Mouse (Mus musculus): ENCODE data around the gene Epb41. TPM values are rescaled to one million over a fixed set of nuclear protein-coding genes. Genes with fewer than 3 reads are reported as not detected.

Gene Epb41
- polyA plus RNA-seq, 1 experiment = 94.1 TPM

DNA sequence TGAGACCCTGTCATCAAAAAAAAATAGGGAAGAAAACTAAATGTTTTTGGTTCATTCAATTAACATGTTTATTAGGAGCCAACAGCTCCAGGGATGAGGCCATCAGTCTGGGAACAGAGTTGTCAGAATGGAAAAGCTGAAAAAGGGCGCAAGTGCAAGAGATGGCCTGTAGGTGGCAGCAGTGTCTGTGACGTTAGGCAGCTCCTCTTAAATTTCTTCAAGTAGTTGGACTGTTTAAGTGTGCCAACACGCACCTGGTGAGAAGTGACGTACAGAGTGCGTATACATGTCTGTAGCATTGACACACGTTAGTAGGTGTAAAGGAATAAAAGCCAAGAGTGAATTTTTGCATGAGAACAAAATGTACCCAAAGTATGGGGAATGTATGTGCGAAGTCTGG, 13.8 kb upstream of the Epb41 start:
- Histone ChIP-seq H3K4me3 (ENCODE audit: extremely low read depth, insufficient read depth, insufficient read length) (no peak overlapping the region), H3K27ac (ENCODE audit: insufficient read depth, low read length) (no peak overlapping the region), H3K36me3 (ENCODE audit: control insufficient read depth, insufficient read depth, low read length) (no peaks in the 10 kb centered on the region), H3K4me1 (ENCODE audit: control insufficient read depth, insufficient read depth, insufficient read length) (no peaks in the 10 kb centered on the region), H3K27me3 (ENCODE audit: control insufficient read depth, insufficient read depth, low read length) (no peaks in the 10 kb centered on the region; the same call in 1 of the 2 replicates)
- TF ChIP-seq POLR2A (IDR thresholded peaks at IDR 0.05; ENCODE audit: low read depth, low read length) (no peak), CTCF (IDR thresholded peaks at IDR 0.05; ENCODE audit: extremely low read depth, insufficient read depth, insufficient read length, insufficient replicate concordance) (peak; percentile 80; the same call in 1 of the 2 replicates)
- peak; percentile 33 to 40 for DNase-seq (ENCODE audit: low read depth in 1 of 2, low spot score in 2 of 2)
- 15% methylated on average over 7 of the region's 7 CpGs for WGBS

DNA sequence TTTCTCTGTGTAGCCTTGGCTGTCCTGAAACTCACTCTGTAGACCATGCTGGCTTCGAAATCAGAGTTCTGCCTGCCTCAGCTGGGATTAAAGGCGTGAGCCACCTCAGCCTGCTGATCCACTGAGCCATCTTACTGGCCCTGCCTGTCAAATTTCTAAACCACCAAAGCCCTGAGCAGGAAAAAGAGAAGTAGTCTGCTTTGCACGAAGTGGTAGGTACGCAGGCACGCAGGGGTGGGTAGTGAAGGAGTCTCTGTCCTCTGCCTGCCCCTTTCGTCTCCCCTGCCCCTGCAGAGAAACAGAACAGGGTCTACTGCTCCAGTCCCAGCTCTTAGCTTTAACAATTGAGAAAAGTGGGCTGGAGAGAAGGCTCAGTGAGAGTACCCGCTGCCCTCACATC, 10.0 kb upstream of the Epb41 start:
- Histone ChIP-seq H3K27me3 (ENCODE audit: control insufficient read depth, insufficient read depth, low read length) (no peaks in the 10 kb centered on the region; the same call in 1 of the 2 replicates), H3K4me3 (ENCODE audit: extremely low read depth, insufficient read depth, insufficient read length) (no peak overlapping the region), H3K4me1 (ENCODE audit: control insufficient read depth, insufficient read depth, insufficient read length) (no peaks in the 10 kb centered on the region), H3K36me3 (ENCODE audit: control insufficient read depth, insufficient read depth, low read length) (no peaks in the 10 kb centered on the region), H3K27ac (ENCODE audit: insufficient read depth, low read length) (no peak overlapping the region)
- DNase-seq (ENCODE audit: low read depth in 1 of 2, low spot score in 2 of 2) = peak in 1 of 2 experiments; percentile 39
- TF ChIP-seq POLR2A (IDR thresholded peaks at IDR 0.05; ENCODE audit: low read depth, low read length) = no peak
- no peak for TF ChIP-seq CTCF (IDR thresholded peaks at IDR 0.05; ENCODE audit: extremely low read depth, insufficient read depth, insufficient read length, insufficient replicate concordance)
- WGBS = 27% methylated on average over 7 of the region's 7 CpGs

DNA sequence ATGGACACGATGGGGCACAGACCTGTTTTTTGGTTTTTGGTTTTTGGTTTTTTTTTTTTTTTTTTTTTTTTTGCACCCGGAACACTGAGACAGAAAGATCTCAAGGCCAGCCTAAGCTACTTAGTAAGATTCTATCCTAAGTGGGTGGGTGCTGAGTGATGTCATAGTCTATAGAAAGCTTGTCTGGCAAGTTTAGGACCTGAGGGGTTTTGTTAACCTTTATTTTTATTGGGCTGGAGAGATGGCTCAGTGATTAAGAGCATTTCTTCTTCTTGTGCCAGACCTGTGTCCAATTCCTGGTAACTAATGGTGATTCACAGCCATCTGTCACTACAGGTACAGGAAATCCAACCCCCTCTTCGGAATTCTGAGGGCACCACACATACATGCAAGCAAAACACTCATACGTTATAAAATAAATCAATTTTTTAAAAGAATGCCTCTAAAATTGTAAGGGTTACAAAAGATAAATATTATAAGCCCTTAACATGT, 5.4 kb upstream of the Epb41 start:
- H3K4me3 ChIP-seq (ENCODE audit: extremely low read depth, insufficient read depth, insufficient read length) = no peak overlapping the region
- no peak for DNase-seq (ENCODE audit: low read depth in 1 of 2, low spot score in 2 of 2)
- H3K4me1 ChIP-seq (ENCODE audit: control insufficient read depth, insufficient read depth, insufficient read length) = no peaks in the 10 kb centered on the region
- TF ChIP-seq CTCF (IDR thresholded peaks at IDR 0.05; ENCODE audit: extremely low read depth, insufficient read depth, insufficient read length, insufficient replicate concordance) (no peak), POLR2A (IDR thresholded peaks at IDR 0.05; ENCODE audit: low read depth, low read length) (no peak)
- no peaks in the 10 kb centered on the region; the same call in 1 of the 2 replicates for H3K27me3 ChIP-seq (ENCODE audit: control insufficient read depth, insufficient read depth, low read length)
- H3K27ac ChIP-seq (ENCODE audit: insufficient read depth, low read length) = no peak overlapping the region
- no peaks in the 10 kb centered on the region for H3K36me3 ChIP-seq (ENCODE audit: control insufficient read depth, insufficient read depth, low read length)
- whole genome bisulfite sequencing = 73% methylated on average over 4 of the region's 4 CpGs

DNA sequence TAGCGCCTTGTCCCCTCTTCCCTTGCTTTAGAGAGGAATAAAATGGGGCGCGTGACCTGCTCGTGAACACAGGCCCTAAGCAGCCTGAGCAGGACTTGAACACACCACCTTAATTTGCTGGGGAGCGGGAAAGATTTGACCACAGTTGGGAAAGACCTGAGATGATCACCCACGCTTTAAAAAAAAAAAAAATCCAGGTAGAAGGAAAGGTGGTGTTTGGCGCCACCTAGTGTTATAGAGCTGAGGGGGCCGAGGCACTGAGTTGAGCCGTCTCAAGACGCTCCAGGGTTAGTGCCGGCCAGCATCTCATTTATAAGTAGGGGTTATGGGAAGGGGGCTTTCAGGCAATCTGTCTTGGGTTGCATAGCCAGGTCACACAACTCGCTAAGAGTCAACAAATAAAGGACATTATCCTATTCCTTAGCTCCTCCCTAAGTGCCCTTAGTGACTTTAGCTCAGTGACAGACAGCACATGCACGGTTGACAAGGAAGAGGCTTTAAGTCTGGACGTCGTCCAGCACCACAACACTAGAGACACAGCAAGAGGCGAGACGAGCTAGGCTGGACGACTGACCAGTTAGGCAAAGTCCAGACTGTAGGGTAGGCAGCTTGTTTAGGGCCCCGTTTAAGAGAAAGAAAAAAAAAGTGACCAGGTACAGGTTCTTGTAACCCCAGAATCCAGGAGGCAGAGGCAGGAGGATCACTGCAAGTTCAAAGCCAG, 4.6 kb upstream of the Epb41 start:
- Histone ChIP-seq H3K27me3 (ENCODE audit: control insufficient read depth, insufficient read depth, low read length) (no peaks in the 10 kb centered on the region; the same call in none of the 2 replicates), H3K36me3 (ENCODE audit: control insufficient read depth, insufficient read depth, low read length) (no peaks in the 10 kb centered on the region), H3K4me1 (ENCODE audit: control insufficient read depth, insufficient read depth, insufficient read length) (no peaks in the 10 kb centered on the region), H3K27ac (ENCODE audit: insufficient read depth, low read length) (no peak overlapping the region), H3K4me3 (ENCODE audit: extremely low read depth, insufficient read depth, insufficient read length) (no peak overlapping the region)
- no peak for TF ChIP-seq POLR2A (IDR thresholded peaks at IDR 0.05; ENCODE audit: low read depth, low read length)
- TF ChIP-seq CTCF (IDR thresholded peaks at IDR 0.05; ENCODE audit: extremely low read depth, insufficient read depth, insufficient read length, insufficient replicate concordance) = peak; percentile 82; the same call in 1 of the 2 replicates
- DNase-seq (ENCODE audit: low read depth in 1 of 2, low spot score in 2 of 2) = peak; percentile 49 to 60
- 23% methylated on average over 19 of the region's 19 CpGs for WGBS

DNA sequence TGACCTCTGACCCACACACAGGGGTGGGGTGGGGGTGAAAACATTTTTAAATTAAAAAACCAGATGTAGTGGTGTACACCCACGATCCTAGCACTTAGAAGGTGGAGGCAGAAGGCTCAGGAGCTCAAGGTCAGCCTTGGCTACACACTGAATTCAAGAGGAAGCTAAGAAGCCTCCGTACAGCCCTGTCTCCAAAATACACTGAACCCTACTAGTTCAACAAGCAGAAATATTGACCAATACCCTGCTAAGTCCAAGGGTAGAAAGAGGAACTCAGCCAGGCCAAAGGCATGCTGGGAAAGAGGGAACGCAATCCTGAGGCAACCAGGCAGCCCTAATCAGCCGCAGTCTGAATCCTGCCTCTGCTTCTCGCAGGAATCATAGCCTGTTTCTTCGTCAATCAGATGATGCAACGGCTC, 3.2 kb upstream of the Epb41 start:
- 54% methylated on average over 7 of the region's 7 CpGs for WGBS
- H3K36me3 ChIP-seq (ENCODE audit: control insufficient read depth, insufficient read depth, low read length) = no peaks in the 10 kb centered on the region
- H3K27me3 ChIP-seq (ENCODE audit: control insufficient read depth, insufficient read depth, low read length) = no peaks in the 10 kb centered on the region; the same call in 1 of the 2 replicates
- H3K4me1 ChIP-seq (ENCODE audit: control insufficient read depth, insufficient read depth, insufficient read length) = peaks cover 5% of the 10 kb centered on the region; the same call in 1 of the 2 replicates
- H3K4me3 ChIP-seq (ENCODE audit: extremely low read depth, insufficient read depth, insufficient read length) = no peak overlapping the region
- 0 out of 2 replicates have a peak overlapping the region, but pooled peaks have one; percentile 24 for H3K27ac ChIP-seq (ENCODE audit: insufficient read depth, low read length)
- DNase-seq (ENCODE audit: low read depth in 1 of 2, low spot score in 2 of 2) = no peak
- TF ChIP-seq CTCF (IDR thresholded peaks at IDR 0.05; ENCODE audit: extremely low read depth, insufficient read depth, insufficient read length, insufficient replicate concordance) = no peak
- no peak for TF ChIP-seq POLR2A (IDR thresholded peaks at IDR 0.05; ENCODE audit: low read depth, low read length)

DNA sequence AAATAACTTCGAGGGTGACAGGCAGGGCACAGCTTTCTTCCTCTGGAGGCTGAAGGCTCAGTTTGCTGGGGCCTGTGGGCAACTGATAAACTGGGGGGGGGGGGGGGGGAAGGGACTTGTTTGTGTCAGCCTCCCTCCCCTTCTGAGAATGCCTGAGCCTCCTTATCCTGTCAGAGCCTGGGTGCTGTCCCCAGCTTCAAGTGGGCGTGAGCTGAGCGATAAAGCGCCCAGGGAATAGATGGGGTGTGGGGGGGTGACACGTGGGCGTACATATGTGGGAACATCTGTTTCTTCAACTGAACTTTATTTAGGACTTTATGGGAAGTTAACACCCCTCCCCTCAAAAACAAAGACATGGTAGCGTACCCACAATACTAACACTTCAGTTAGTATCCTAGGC, 2.3 kb upstream of the Epb41 start:
- no peaks in the 10 kb centered on the region for H3K36me3 ChIP-seq (ENCODE audit: control insufficient read depth, insufficient read depth, low read length)
- H3K4me1 ChIP-seq (ENCODE audit: control insufficient read depth, insufficient read depth, insufficient read length) = peaks cover 5% of the 10 kb centered on the region; the same call in 1 of the 2 replicates
- H3K27me3 ChIP-seq (ENCODE audit: control insufficient read depth, insufficient read depth, low read length) = no peaks in the 10 kb centered on the region; the same call in 1 of the 2 replicates
- no peak overlapping the region for H3K4me3 ChIP-seq (ENCODE audit: extremely low read depth, insufficient read depth, insufficient read length)
- DNase-seq (ENCODE audit: low read depth in 1 of 2, low spot score in 2 of 2) = no peak
- WGBS = 40% methylated on average over 7 of the region's 7 CpGs
- no peak for TF ChIP-seq CTCF (IDR thresholded peaks at IDR 0.05; ENCODE audit: extremely low read depth, insufficient read depth, insufficient read length, insufficient replicate concordance)
- no peak for TF ChIP-seq POLR2A (IDR thresholded peaks at IDR 0.05; ENCODE audit: low read depth, low read length)
- H3K27ac ChIP-seq (ENCODE audit: insufficient read depth, low read length) = no peak overlapping the region
